Mouse (Mus musculus) testis, adult 2 months (tissue): ENCODE measurements around the gene Foxk1.

Experiments used
- CTCF ChIP-seq: fragments of 200-500 bp; IDR thresholded peaks from 2 replicates; pipeline ENCODE4 v1.5.1; 2012; ENCODE audit warnings: low read depth, mild to moderate bottlenecking, inconsistent platforms, low read length, moderate library complexity; ENCODE audit not compliant: control insufficient read depth, insufficient read depth, insufficient replicate concordance
- POLR2A ChIP-seq: fragments of 200-500 bp; IDR thresholded peaks from 2 replicates; pipeline ENCODE4 v1.6.1; 2012; ENCODE audit warnings: low read depth, mild to moderate bottlenecking, inconsistent platforms, low read length, moderate library complexity; ENCODE audit not compliant: control insufficient read depth

DNA sequence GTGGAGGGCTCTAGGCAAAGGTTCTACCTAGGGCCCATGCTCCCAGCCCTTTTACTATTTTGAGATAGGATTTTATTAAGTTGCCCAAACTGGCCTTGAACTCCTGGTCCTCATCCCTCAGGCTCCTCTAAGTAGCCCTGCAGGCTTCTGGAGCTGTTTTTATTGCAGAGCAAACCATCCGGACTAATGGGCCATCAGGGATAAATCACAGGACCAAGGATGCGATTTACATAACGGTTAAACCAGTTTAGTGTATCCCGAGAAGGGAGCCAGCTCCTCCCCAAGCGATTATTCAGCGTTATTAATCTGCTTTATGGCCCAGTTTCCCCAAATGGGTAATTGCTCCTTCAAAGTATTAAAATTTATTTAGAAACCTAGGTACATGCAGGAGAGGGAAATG is 14.1 kb downstream of the Foxk1 start:
- TF ChIP-seq CTCF (no peak), POLR2A (no peak)
